7 mouse cellular contexts compared by ENCODE assay signal in the genomic region with DNA sequence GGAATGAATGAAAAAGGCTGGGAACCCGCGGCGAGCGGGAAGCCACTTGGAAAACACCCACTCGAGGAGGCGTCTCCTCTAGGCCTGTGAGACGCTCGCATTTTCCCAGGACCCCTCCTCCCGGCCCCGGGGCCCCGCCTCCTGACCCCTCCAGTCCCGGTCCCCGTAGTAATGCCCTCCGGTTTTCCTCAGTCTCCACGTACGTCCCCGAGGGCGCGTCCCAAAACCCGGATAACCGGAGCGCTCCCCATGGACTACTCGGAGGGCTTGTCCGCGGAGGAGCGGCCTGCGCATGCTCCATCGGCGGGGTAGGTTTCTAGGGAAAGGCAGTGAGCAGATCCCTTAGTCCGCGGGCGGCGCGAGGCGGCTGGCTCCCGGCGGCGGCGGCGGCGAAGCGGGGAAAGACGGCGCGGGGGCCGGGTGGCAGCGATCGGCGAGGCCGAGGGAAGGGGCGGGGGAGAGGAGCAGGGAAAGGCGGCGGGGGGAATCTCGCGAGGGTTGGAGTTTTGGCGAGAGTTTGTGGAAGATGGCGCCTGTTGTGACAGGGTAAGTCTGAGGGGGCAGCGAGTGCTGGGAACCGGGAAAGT.
DNase-seq lines count a peak whose midpoint lies in the region; ATAC-seq lines count a peak whose summit lies in the region.

No protein-coding gene starts in this region.

- H3K4me3 ChIP-seq in intestine, embryonic 15.5 days (replicated peaks): peak overlapping the region; percentile 96
- H3K4me3 ChIP-seq in midbrain, embryonic 10.5 days: peak overlapping the region; percentile 92

- ATAC-seq in intestine, embryonic 15.5 days: peak; percentile 91

- peak overlapping the region; percentile 94 for H3K9ac ChIP-seq in intestine, embryonic 15.5 days

- peak overlapping the region; percentile 95 for H3K4me2 ChIP-seq in intestine, embryonic 15.5 days (replicated peaks)

- intact Hi-C loops in gastrocnemius, postnatal 36 days (cut with DNase I): loop anchor here (5.0 kb wide), 1 partner anchor 213 kb away; no protein-coding TSS in a partner anchor
- intact Hi-C loops in left cerebral cortex, postnatal 25 days (cut with DNase I): loop anchor here (2.0 kb wide), 2 partner anchors 209 to 235 kb away; no protein-coding TSS in a partner anchor

- peak; percentile 100 for DNase-seq in adrenal gland, adult 2 months
- DNase-seq in embryo, embryonic 11.5 days (ENCODE audit: low read depth, low spot score): peak; percentile 95
- peak; percentile 96 to 99 for DNase-seq in gastrocnemius, postnatal 36 days
- peak; percentile 99 to 100 for DNase-seq in left cerebral cortex, postnatal 25 days (ENCODE audit: low spot score in 2 of 2)
- peak; percentile 99 for DNase-seq in midbrain, embryonic 10.5 days (ENCODE audit: low spot score)
- DNase-seq in right cerebral cortex, postnatal 4 days: peak; percentile 99

- no peaks in the 10 kb centered on the region for H3K9me3 ChIP-seq in intestine, embryonic 15.5 days
- no peaks in the 10 kb centered on the region for H3K9me3 ChIP-seq in midbrain, embryonic 10.5 days (replicated peaks)

- 0% methylated on average over 51 of the region's 59 CpGs for WGBS in intestine, embryonic 15.5 days
- WGBS in midbrain, embryonic 10.5 days: under 1% methylated on average over 59 of the region's 59 CpGs

- H3K27ac ChIP-seq in intestine, embryonic 15.5 days: peak overlapping the region; percentile 99
- H3K27ac ChIP-seq in midbrain, embryonic 10.5 days (replicated peaks): peak overlapping the region; percentile 99

- H3K36me3 ChIP-seq in intestine, embryonic 15.5 days: no peaks in the 10 kb centered on the region
- H3K36me3 ChIP-seq in midbrain, embryonic 10.5 days: no peaks in the 10 kb centered on the region

- H3K27me3 ChIP-seq in intestine, embryonic 15.5 days (replicated peaks): no peaks in the 10 kb centered on the region
- peaks cover 11% of the 10 kb centered on the region; the same call in 1 of the 2 replicates for H3K27me3 ChIP-seq in midbrain, embryonic 10.5 days (ENCODE audit: low read depth, poor library complexity, severe bottlenecking)

- H3K4me1 ChIP-seq in intestine, embryonic 15.5 days (replicated peaks): peaks cover 7% of the 10 kb centered on the region; the same call in 1 of the 2 replicates
- peaks cover 33% of the 10 kb centered on the region for H3K4me1 ChIP-seq in midbrain, embryonic 10.5 days

Comparison
In these comparisons a context has a peak if more than half of its experiments do, and no peak if none do; other contexts are left out.
1. Peak in every context shown above with its lines: DNase-seq, ATAC-seq, H3K4me3 ChIP-seq and H3K27ac ChIP-seq.